Mouse (Mus musculus): ENCODE results near the gene Ptprr. TPM values are rescaled to one million over a fixed set of nuclear protein-coding genes. Genes with fewer than 3 reads are reported as not detected.

Ptprr gene
- polyA plus RNA-seq, 1 experiment, result 27.8 TPM

Other genes starting within 250 kb of the Ptprr start
- gene Tspan8, start 201.4 kb upstream of the Ptprr start, polyA plus RNA-seq (2012; rRNA removed), result 113 and 130 TPM in 2 replicates
- 0.10 and 0.19 TPM in 2 replicates for gene 4933416C03Rik, start 95.7 kb downstream of the Ptprr start, polyA plus RNA-seq (2012; rRNA removed)

Data from urinary bladder, adult 2 months (tissue).